8 mouse cellular contexts compared by ENCODE assay signal in the genomic region with DNA sequence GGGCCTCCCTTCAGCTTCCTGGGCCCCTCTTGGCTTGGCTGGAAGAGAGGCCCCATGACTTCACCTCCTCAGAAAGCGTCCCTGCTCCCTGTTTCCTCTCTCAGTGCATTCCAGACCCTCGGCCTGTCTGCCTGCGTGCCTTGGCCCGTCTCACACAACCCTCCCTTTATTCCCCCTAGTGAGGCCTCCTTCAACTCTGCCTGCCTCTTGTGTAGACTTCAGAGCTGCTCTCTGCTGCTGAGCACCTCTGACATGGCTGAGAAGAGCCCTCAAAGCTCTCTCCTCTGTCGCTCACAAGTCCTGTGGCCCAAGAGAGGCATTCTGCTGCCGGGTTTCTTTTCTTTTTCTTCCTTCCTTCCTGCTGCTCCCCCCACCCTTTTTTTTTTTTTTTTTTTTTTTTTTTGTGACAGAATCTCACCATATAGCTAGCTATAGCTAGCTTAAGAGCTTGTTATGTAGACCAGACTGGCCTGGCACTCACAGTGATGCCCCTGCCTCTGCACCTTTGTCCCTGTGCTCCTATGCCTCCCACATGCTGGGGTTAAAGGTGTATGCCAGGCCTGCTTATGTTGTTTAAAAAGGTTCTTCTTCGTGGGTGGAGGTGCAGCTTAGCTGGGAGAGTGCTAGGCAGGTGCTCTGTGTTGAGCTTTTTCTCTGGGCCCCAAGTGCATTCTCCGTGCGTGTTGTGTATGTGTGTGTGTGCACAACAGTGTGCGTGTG. TPM values are rescaled to one million over a fixed set of nuclear protein-coding genes. Genes with fewer than 3 reads are reported as not detected.
DNase-seq lines count a peak whose midpoint lies in the region; ATAC-seq and TF ChIP-seq lines count a peak whose summit lies in the region.

No protein-coding gene starts in this region.

- H3K4me3 ChIP-seq in heart, embryonic 11.5 days (ENCODE audit: low read depth, low read length), result no peak overlapping the region
- no peak overlapping the region for H3K4me3 ChIP-seq in forebrain, embryonic 10.5 days
- H3K4me3 ChIP-seq in limb, embryonic 13.5 days, result no peak overlapping the region
- no peak overlapping the region for H3K4me3 ChIP-seq in left cerebral cortex, adult 2 months

- TF ChIP-seq CTCF in left cerebral cortex, adult 2 months (IDR thresholded peaks at IDR 0.05), result no peak

- no peaks in the 10 kb centered on the region for H3K36me3 ChIP-seq in heart, embryonic 11.5 days (ENCODE audit: control insufficient read depth, insufficient read depth, low read length)
- no peaks in the 10 kb centered on the region for H3K36me3 ChIP-seq in forebrain, embryonic 10.5 days (replicated peaks)
- H3K36me3 ChIP-seq in limb, embryonic 13.5 days, result no peaks in the 10 kb centered on the region

- H3K4me1 ChIP-seq in heart, embryonic 11.5 days (ENCODE audit: control insufficient read depth, insufficient read depth, low read length), result peaks cover 48% of the 10 kb centered on the region
- peaks cover 45% of the 10 kb centered on the region for H3K4me1 ChIP-seq in forebrain, embryonic 10.5 days
- peaks cover 44% of the 10 kb centered on the region for H3K4me1 ChIP-seq in limb, embryonic 13.5 days

- peak overlapping the region; percentile 34 for H3K4me2 ChIP-seq in heart, embryonic 11.5 days
- H3K4me2 ChIP-seq in limb, embryonic 13.5 days (replicated peaks), result peak overlapping the region; percentile 34

- no peaks in the 10 kb centered on the region for H3K9me3 ChIP-seq in heart, embryonic 11.5 days (replicated peaks; ENCODE audit: control insufficient read depth, low read length)
- H3K9me3 ChIP-seq in forebrain, embryonic 10.5 days, result no peaks in the 10 kb centered on the region
- H3K9me3 ChIP-seq in limb, embryonic 13.5 days, result no peaks in the 10 kb centered on the region

- peak overlapping the region; percentile 66 for H3K9ac ChIP-seq in heart, embryonic 11.5 days (ENCODE audit: low read depth, low read length)
- peak overlapping the region; percentile 45; the same call in 1 of the 2 replicates for H3K9ac ChIP-seq in limb, embryonic 13.5 days

- intact Hi-C loops in heart, postnatal 14 days (cut with DNase I), result no loop called here
- intact Hi-C loops in left cerebral cortex, adult 2 months (cut with DNase I), result no loop called here

- ATAC-seq in heart, embryonic 11.5 days (replicated peaks; ENCODE audit: insufficient number of reproducible peaks, low FRiP score, low TSS enrichment), result peak; percentile 58
- ATAC-seq in limb, embryonic 13.5 days (ENCODE audit: low FRiP score, low read depth), result peak; percentile 88

- H3K27me3 ChIP-seq in heart, embryonic 11.5 days (ENCODE audit: control insufficient read depth, insufficient read depth, low read length), result no peaks in the 10 kb centered on the region
- H3K27me3 ChIP-seq in forebrain, embryonic 10.5 days (ENCODE audit: poor library complexity, severe bottlenecking), result no peaks in the 10 kb centered on the region
- no peaks in the 10 kb centered on the region for H3K27me3 ChIP-seq in limb, embryonic 13.5 days

- WGBS in heart, embryonic 11.5 days (ENCODE audit: insufficient replicate concordance), result 29% methylated on average over 10 of the region's 10 CpGs
- WGBS in forebrain, embryonic 10.5 days, result 54% methylated on average over 10 of the region's 10 CpGs
- WGBS in limb, embryonic 13.5 days, result 35% methylated on average over 10 of the region's 10 CpGs

- H3K27ac ChIP-seq in heart, embryonic 11.5 days (ENCODE audit: low read depth, low read length), result peak overlapping the region; percentile 92
- H3K27ac ChIP-seq in forebrain, embryonic 10.5 days, result peak overlapping the region; percentile 82
- H3K27ac ChIP-seq in limb, embryonic 13.5 days, result peak overlapping the region; percentile 96
- no peak overlapping the region for H3K27ac ChIP-seq in left cerebral cortex, adult 2 months

- DNase-seq in heart, postnatal 14 days, result no peak
- DNase-seq in forebrain, embryonic 10.5 days (ENCODE audit: extremely low spot score, low spot score), result no peak
- DNase-seq in naive thymus-derived CD4-positive, alpha-beta T cell, adult 2 months (ENCODE audit: low read depth), result peak; percentile 67
- DNase-seq in ovary, postnatal 10 days (ENCODE audit: low spot score), result no peak
- no peak for DNase-seq in left cerebral cortex, adult 2 months (ENCODE audit: extremely low spot score in 1 of 2, low spot score in 2 of 2)
- no peak for DNase-seq in layer of hippocampus, postnatal 14 days (ENCODE audit: low spot score in 2 of 2)

RNA-seq across cellular contexts. Expression of a gene that starts 22.9 kb away (rescaled TPM):
- polyA plus RNA-seq in heart, embryonic 11.5 days (2014; fragmentation: Nextera tagmentation; extraction: Ambion mirVana), result 559 and 565 TPM in 2 replicates
- 100 to 1,000 TPM in 1 of 2 experiments, 10 to 100 TPM in 1; 93.8 to 126 TPM for total RNA-seq in heart, postnatal 14 days (2021)
- 296 and 313 TPM in 2 replicates for polyA plus RNA-seq in forebrain, embryonic 10.5 days (2016; fragmentation: Nextera tagmentation; extraction: Ambion mirVana)
- polyA plus RNA-seq in limb, embryonic 13.5 days (2015; fragmentation: Nextera tagmentation; extraction: Ambion mirVana), result 392 and 402 TPM in 2 replicates
- 10 to 100 TPM; 38.2 to 38.4 TPM for total RNA-seq in left cerebral cortex, adult 2 months (2021)
- total RNA-seq in layer of hippocampus, postnatal 14 days (2021), result 10 to 100 TPM; 39.6 to 46.3 TPM

RNA-seq across cellular contexts. Expression of a gene that starts 25.6 kb away (rescaled TPM):
- 15.9 and 18.3 TPM in 2 replicates for polyA plus RNA-seq in heart, embryonic 11.5 days (2014; fragmentation: Nextera tagmentation; extraction: Ambion mirVana)
- total RNA-seq in heart, postnatal 14 days (2021), result 10 to 100 TPM; 14.9 to 15.6 TPM
- 32.5 and 33.3 TPM in 2 replicates for polyA plus RNA-seq in forebrain, embryonic 10.5 days (2016; fragmentation: Nextera tagmentation; extraction: Ambion mirVana)
- polyA plus RNA-seq in limb, embryonic 13.5 days (2015; fragmentation: Nextera tagmentation; extraction: Ambion mirVana), result 34.6 and 34.9 TPM in 2 replicates
- total RNA-seq in left cerebral cortex, adult 2 months (2021), result 10 to 100 TPM; 17.3 to 22.0 TPM
- total RNA-seq in layer of hippocampus, postnatal 14 days (2021), result 10 to 100 TPM; 14.8 to 16.4 TPM
